Mouse (Mus musculus) hindbrain, embryonic 12.5 days (tissue): ENCODE measurements around the gene Gpc6. TPM values are rescaled to one million over a fixed set of nuclear protein-coding genes. Genes with fewer than 3 reads are reported as not detected.
A peak's percentile ranks its signal among the peaks of the same experiment; 100 is the strongest.

Source experiments
- ATAC-seq: fragments of 200-750 bp; cut with Nextera tagmentation; 2 replicates; pipeline ENCODE4 v1.8.0; 2017; ENCODE audit warnings: moderate TSS enrichment; ENCODE audit not compliant: low FRiP score
- H3K27ac ChIP-seq: fragments of 300-500 bp; sonication (generic); 2 replicates; pipeline ENCODE4 v1.5.1; 2016; ENCODE audit warnings: mild to moderate bottlenecking
- H3K27me3 ChIP-seq: fragments of 300-500 bp; sonication (generic); 2 replicates; pipeline ENCODE4 v1.6.1; 2016; ENCODE audit warnings: mild to moderate bottlenecking
- H3K36me3 ChIP-seq: fragments of 300-500 bp; sonication (generic); 2 replicates; pipeline ENCODE4 v1.6.1; 2016; ENCODE audit warnings: mild to moderate bottlenecking
- H3K4me1 ChIP-seq: fragments of 300-500 bp; sonication (generic); 2 replicates; pipeline ENCODE4 v1.6.1; 2016
- H3K4me2 ChIP-seq: fragments of 300-500 bp; sonication (generic); replicated peaks from 2 replicates; pipeline ENCODE4 v1.6.1; 2016; ENCODE audit warnings: mild to moderate bottlenecking
- H3K4me3 ChIP-seq: fragments of 300-500 bp; sonication (generic); 2 replicates; pipeline ENCODE4 v1.5.1; 2016; ENCODE audit warnings: mild to moderate bottlenecking
- H3K9ac ChIP-seq: fragments of 300-500 bp; sonication (generic); 2 replicates; pipeline ENCODE4 v1.6.1; 2016; ENCODE audit warnings: mild to moderate bottlenecking, moderate library complexity
- H3K9me3 ChIP-seq: fragments of 300-500 bp; sonication (generic); replicated peaks from 2 replicates; pipeline ENCODE4 v1.6.1; 2016; ENCODE audit warnings: mild to moderate bottlenecking
- WGBS: fragments of 180-500 bp; shearing (Covaris S2); methylation state at CpG from one replicate; pipeline ENCODE4 v1.1.7; 2016; 5-methylcytosine and 5-hydroxymethylcytosine counted together
- polyA plus RNA-seq: library from polyadenylated mRNA; unstranded; fragments of >200 nt; fragmentation: Nextera tagmentation; extraction: Ambion mirVana; gene quantifications from 2 replicates; pipeline ENCODE4 v1.2.1, GENCODE M21; 2016

The Gpc6 gene
- polyA plus RNA-seq, 1 experiment from 2014 or later, result 35.0 TPM

GRCm38 (mm10) chr14:117930848-117931816 lies 1006.0 kb downstream of the Gpc6 start:
- WGBS, result 48% methylated on average over 16 of the region's 16 CpGs
- Histone ChIP-seq H3K9me3 (no peaks in the 10 kb centered on the region), H3K27ac (peak overlapping the region; percentile 75), H3K36me3 (no peaks in the 10 kb centered on the region), H3K4me1 (peaks cover 25% of the 10 kb centered on the region), H3K9ac (no peak overlapping the region), H3K27me3 (no peaks in the 10 kb centered on the region), H3K4me2 (peak overlapping the region; percentile 25), H3K4me3 (no peak overlapping the region)
- peak; percentile 54 for ATAC-seq

- Histone ChIP-seq H3K9ac (no peak overlapping the region), H3K4me3 (no peak overlapping the region), H3K9me3 (no peaks in the 10 kb centered on the region), H3K4me1 (peaks cover 25% of the 10 kb centered on the region), H3K27ac (no peak overlapping the region), H3K36me3 (no peaks in the 10 kb centered on the region), H3K27me3 (no peaks in the 10 kb centered on the region), H3K4me2 (no peak overlapping the region)
- ATAC-seq, result no peak
- 93% methylated on average over 17 of the region's 17 CpGs for WGBS
Observed at GRCm38 (mm10) chr14:117932163-117932851, 1007.2 kb downstream of the Gpc6 start.

DNA sequence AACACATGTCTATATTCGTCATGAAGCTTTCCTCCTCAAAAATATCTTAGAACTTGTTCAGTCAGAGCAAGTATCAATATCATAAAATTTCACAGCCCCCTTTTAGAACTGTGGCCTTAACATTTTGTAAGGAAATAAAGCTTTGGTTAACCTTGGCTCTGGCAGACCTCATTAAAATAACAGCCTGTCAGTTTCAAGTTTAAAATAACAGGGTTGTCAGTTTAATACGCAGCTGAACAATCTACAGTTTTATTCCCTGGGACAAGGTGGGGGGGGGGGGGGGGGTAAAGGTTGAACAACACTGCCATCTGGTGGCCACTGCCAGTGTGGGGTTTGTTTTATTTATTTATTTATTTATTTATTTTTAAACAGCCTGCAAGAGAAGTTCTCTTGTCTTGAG lies 1013.4 kb downstream of the Gpc6 start:
- Histone ChIP-seq H3K9ac (no peak overlapping the region), H3K36me3 (no peaks in the 10 kb centered on the region), H3K4me3 (no peak overlapping the region), H3K27ac (no peak overlapping the region), H3K4me2 (no peak overlapping the region), H3K4me1 (peaks cover 6% of the 10 kb centered on the region; the same call in 1 of the 2 replicates), H3K27me3 (no peaks in the 10 kb centered on the region), H3K9me3 (no peaks in the 10 kb centered on the region)
- ATAC-seq, result no peak
- WGBS, result 41% methylated on average over 2 of the region's 2 CpGs

DNA sequence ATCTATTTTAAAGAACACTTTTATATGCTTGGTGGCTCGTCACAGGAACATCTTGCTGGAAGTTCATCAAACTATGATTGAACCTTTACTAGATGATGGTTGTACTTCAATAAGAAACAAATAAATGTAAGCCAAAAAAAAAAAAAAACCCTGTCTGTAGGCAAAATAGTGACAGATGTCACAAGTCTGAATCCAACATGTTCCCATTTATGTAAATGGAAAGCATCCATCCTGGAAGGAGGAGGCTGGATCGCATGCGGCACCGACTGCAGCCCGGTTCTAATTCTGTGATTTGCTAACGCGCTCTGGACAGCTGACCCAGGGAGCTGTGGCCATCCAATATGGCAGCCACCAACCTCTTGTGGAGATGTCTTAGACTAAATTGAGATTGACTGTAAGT lies 1014.4 kb downstream of the Gpc6 start:
- ATAC-seq, result no peak
- no peak overlapping the region for H3K4me2 ChIP-seq
- no peaks in the 10 kb centered on the region for H3K27me3 ChIP-seq
- no peaks in the 10 kb centered on the region for H3K9me3 ChIP-seq
- no peak overlapping the region for H3K4me3 ChIP-seq
- no peak overlapping the region for H3K27ac ChIP-seq
- no peak overlapping the region for H3K9ac ChIP-seq
- H3K4me1 ChIP-seq, result peaks cover 6% of the 10 kb centered on the region; the same call in 1 of the 2 replicates
- H3K36me3 ChIP-seq, result no peaks in the 10 kb centered on the region
- WGBS, result 87% methylated on average over 7 of the region's 7 CpGs

- no peak overlapping the region for H3K27ac ChIP-seq
- no peaks in the 10 kb centered on the region; the same call in 1 of the 2 replicates for H3K4me1 ChIP-seq
- ATAC-seq, result no peak
- H3K27me3 ChIP-seq, result no peaks in the 10 kb centered on the region
- H3K4me2 ChIP-seq, result no peak overlapping the region
- H3K9ac ChIP-seq, result no peak overlapping the region
- no peaks in the 10 kb centered on the region for H3K9me3 ChIP-seq
- H3K36me3 ChIP-seq, result no peaks in the 10 kb centered on the region
- H3K4me3 ChIP-seq, result no peak overlapping the region
- 87% methylated on average over 4 of the region's 4 CpGs for WGBS
Observed at GRCm38 (mm10) chr14:117945920-117946503, 1020.9 kb downstream of the Gpc6 start.

DNA sequence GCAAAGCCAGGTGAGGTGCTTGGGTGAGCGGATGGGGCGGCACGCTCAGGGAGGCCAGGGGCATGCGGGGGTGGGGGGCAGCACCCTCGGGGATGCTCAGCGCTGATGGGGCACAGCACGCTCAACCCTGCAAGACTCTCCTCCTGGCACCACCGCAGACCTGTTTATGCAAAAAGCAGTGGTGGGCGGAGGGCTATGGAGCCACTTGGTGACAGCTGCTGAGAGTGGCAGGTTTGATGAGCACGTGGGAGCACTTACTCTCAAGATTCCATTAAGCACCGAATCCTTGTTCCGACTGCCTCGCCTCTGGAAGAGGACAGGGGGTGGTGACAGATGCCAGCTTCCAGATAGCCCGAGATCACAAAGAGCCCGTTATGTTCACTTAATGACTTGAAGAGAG lies 1026.2 kb downstream of the Gpc6 start:
- peak; percentile 65; the same call in 1 of the 2 replicates for ATAC-seq
- H3K4me2 ChIP-seq, result 0 out of 2 replicates have a peak overlapping the region, but pooled peaks have one; percentile 6
- no peak overlapping the region for H3K27ac ChIP-seq
- H3K9ac ChIP-seq, result no peak overlapping the region
- WGBS, result 57% methylated on average over 15 of the region's 15 CpGs
- no peak overlapping the region for H3K4me3 ChIP-seq
- no peaks in the 10 kb centered on the region for H3K36me3 ChIP-seq
- H3K9me3 ChIP-seq, result no peaks in the 10 kb centered on the region
- H3K4me1 ChIP-seq, result peaks cover 4% of the 10 kb centered on the region; the same call in 1 of the 2 replicates
- H3K27me3 ChIP-seq, result no peaks in the 10 kb centered on the region

GRCm38 (mm10) chr14:117951686-117952085 lies 1026.6 kb downstream of the Gpc6 start:
- ATAC-seq, result no peak
- Histone ChIP-seq H3K4me2 (0 out of 2 replicates have a peak overlapping the region, but pooled peaks have one; percentile 6), H3K9ac (no peak overlapping the region), H3K27ac (no peak overlapping the region), H3K27me3 (no peaks in the 10 kb centered on the region), H3K4me3 (no peak overlapping the region), H3K4me1 (peaks cover 4% of the 10 kb centered on the region; the same call in 1 of the 2 replicates), H3K36me3 (no peaks in the 10 kb centered on the region), H3K9me3 (no peaks in the 10 kb centered on the region)
- 55% methylated on average over 5 of the region's 5 CpGs for WGBS

- H3K27me3 ChIP-seq, result no peaks in the 10 kb centered on the region
- H3K9ac ChIP-seq, result no peak overlapping the region
- H3K27ac ChIP-seq, result no peak overlapping the region
- H3K4me2 ChIP-seq, result no peak overlapping the region
- WGBS, result 95% methylated on average over 3 of the region's 3 CpGs
- no peak for ATAC-seq
- no peaks in the 10 kb centered on the region for H3K9me3 ChIP-seq
- H3K36me3 ChIP-seq, result no peaks in the 10 kb centered on the region
- H3K4me1 ChIP-seq, result peaks cover 8% of the 10 kb centered on the region
- H3K4me3 ChIP-seq, result no peak overlapping the region
Observed at GRCm38 (mm10) chr14:117956051-117956450, 1030.9 kb downstream of the Gpc6 start.

DNA sequence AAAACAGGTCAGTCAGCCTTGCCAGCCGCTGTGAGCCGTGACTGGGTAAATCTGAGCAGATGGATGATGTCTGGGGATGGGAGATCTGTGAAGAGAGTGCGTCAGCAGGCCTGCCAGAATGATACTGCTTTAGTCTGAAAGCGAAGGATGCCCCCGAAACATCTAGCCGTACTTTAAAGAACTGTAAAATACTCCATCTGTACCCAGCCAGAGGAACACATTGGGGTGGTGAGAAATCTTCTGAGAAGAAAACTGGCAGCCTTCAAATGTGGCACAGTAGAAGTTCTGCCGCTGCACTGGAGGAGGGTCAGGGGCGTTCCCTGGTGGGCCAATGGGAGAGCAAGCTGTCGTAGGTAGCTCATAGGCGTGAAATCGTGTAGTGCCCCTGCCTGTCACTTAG lies 1033.3 kb downstream of the Gpc6 start:
- Histone ChIP-seq H3K9ac (no peak overlapping the region), H3K4me1 (peaks cover 10% of the 10 kb centered on the region)
- ATAC-seq, result no peak

DNA sequence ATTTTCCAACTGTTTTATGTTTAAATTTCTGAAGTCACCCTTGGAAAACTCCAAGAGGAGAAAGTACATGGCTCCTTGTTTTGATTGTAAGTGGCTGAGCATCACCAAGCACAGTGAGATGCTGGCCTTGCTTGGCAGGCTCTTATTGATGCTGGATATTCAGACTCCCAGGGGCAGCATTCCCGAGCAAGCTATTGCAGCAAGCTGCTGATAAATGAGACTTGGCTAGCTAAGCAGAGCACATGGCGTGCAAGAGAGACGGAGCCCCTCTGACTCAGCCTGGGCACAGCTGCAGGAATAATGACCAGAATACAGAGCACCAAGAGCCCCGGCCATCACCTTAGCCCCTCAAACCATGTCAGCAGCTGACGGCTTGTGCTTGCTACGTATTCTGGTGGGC lies 1036.2 kb downstream of the Gpc6 start:
- no peak overlapping the region for H3K4me3 ChIP-seq
- H3K27me3 ChIP-seq, result no peaks in the 10 kb centered on the region
- ATAC-seq, result peak; percentile 83

More for the DNA sequence above, 1033.3 kb downstream of the Gpc6 start:
- Histone ChIP-seq H3K36me3 (no peaks in the 10 kb centered on the region), H3K27ac (no peak overlapping the region), H3K27me3 (no peaks in the 10 kb centered on the region), H3K9me3 (no peaks in the 10 kb centered on the region), H3K4me3 (no peak overlapping the region), H3K4me2 (no peak overlapping the region)
- WGBS, result 90% methylated on average over 11 of the region's 11 CpGs

DNA sequence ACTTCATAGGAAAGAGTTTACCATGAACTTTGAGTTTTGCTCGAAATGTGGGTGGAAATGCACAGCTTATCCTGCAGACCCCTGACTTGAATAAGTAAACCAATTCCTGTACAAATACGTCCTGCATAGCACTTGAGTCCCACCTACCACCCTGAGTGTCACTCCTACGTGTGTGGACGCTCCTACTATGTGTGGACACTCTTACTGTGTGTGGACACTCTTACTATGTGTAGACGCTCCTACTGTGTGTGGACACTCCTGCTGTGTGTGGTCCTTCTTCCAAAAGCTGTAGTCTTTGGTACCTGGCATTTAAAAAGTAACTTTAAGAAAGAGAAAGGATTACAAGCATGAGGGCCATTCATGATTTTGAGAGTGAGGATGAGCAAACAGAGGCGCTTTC lies 1036.7 kb downstream of the Gpc6 start:
- WGBS, result 93% methylated on average over 6 of the region's 6 CpGs
- Histone ChIP-seq H3K36me3 (no peaks in the 10 kb centered on the region), H3K27ac (no peak overlapping the region), H3K4me3 (no peak overlapping the region), H3K4me1 (peaks cover 10% of the 10 kb centered on the region), H3K27me3 (no peaks in the 10 kb centered on the region), H3K4me2 (no peak overlapping the region), H3K9ac (no peak overlapping the region), H3K9me3 (no peaks in the 10 kb centered on the region)
- ATAC-seq, result no peak

More for the DNA sequence above, 1036.2 kb downstream of the Gpc6 start:
- Histone ChIP-seq H3K4me1 (peaks cover 10% of the 10 kb centered on the region), H3K27ac (peak overlapping the region; percentile 52), H3K4me2 (no peak overlapping the region), H3K9me3 (no peaks in the 10 kb centered on the region), H3K36me3 (no peaks in the 10 kb centered on the region), H3K9ac (no peak overlapping the region)
- WGBS, result 30% methylated on average over 6 of the region's 6 CpGs

- WGBS, result 56% methylated on average over 4 of the region's 4 CpGs
- no peak overlapping the region for H3K4me2 ChIP-seq
- ATAC-seq, result no peak
- H3K4me1 ChIP-seq, result peaks cover 10% of the 10 kb centered on the region
- no peaks in the 10 kb centered on the region for H3K27me3 ChIP-seq
- H3K36me3 ChIP-seq, result no peaks in the 10 kb centered on the region
- no peaks in the 10 kb centered on the region for H3K9me3 ChIP-seq
- H3K27ac ChIP-seq, result no peak overlapping the region
- H3K9ac ChIP-seq, result no peak overlapping the region
- H3K4me3 ChIP-seq, result no peak overlapping the region
Observed at GRCm38 (mm10) chr14:117962453-117962852, 1037.3 kb downstream of the Gpc6 start.
